Comparison of ENCODE assay signal across 8 mouse cellular contexts in genomic region chr11:100319492-100320171, GRCm38 (mm10). TPM values are rescaled to one million over a fixed set of nuclear protein-coding genes. Genes with fewer than 3 reads are reported as not detected.
A peak's percentile ranks its signal among the peaks of the same experiment; 100 is the strongest.
DNase-seq lines count a peak whose midpoint lies in the region; ATAC-seq and TF ChIP-seq lines count a peak whose summit lies in the region.

Eif1 (plus strand) TSS chr11:100319885.

- no peaks in the 10 kb centered on the region for H3K27me3 ChIP-seq in kidney, embryonic 14.5 days (ENCODE audit: control insufficient read depth, insufficient read depth, low read length)
- H3K27me3 ChIP-seq in limb, embryonic 15.5 days: no peaks in the 10 kb centered on the region

- no peak for TF ChIP-seq POLR2A in bone marrow macrophage, adult 2 months (IDR thresholded peaks at IDR 0.05; ENCODE audit: borderline replicate concordance, low read depth, low read length)
- peak; percentile 87 for TF ChIP-seq POLR2A in embryonic fibroblast, embryonic 13.5 days (IDR thresholded peaks at IDR 0.05; ENCODE audit: low read depth, low read length)

- no peaks in the 10 kb centered on the region for H3K9me3 ChIP-seq in kidney, embryonic 14.5 days (ENCODE audit: control insufficient read depth, low read length)
- H3K9me3 ChIP-seq in limb, embryonic 15.5 days: no peaks in the 10 kb centered on the region

- peak; percentile 100 for DNase-seq in A20 (ENCODE audit: low read depth, low spot score)
- DNase-seq in heart, adult 9 months (ENCODE audit: low spot score in 2 of 2): peak; percentile 99 to 100
- peak; percentile 100 for DNase-seq in monocyte, adult 2 months (ENCODE audit: low read depth in 1 of 2, low spot score in 2 of 2)
- peak; percentile 100 for DNase-seq in spleen, postnatal 36 days (ENCODE audit: low spot score in 2 of 2)

- no peak for TF ChIP-seq CTCF in bone marrow macrophage, adult 2 months (IDR thresholded peaks at IDR 0.05; ENCODE audit: low read depth, low read length)
- TF ChIP-seq CTCF in embryonic fibroblast, embryonic 13.5 days (IDR thresholded peaks at IDR 0.05; ENCODE audit: borderline replicate concordance, insufficient read depth, low read length): no peak

- H3K27ac ChIP-seq in bone marrow macrophage, adult 2 months (ENCODE audit: insufficient read depth, low read depth, low read length): peak within 1 kb of the TSS; percentile 88
- peak within 1 kb of the TSS; percentile 76 for H3K27ac ChIP-seq in embryonic fibroblast, embryonic 13.5 days (ENCODE audit: insufficient read depth, low read length)
- H3K27ac ChIP-seq in kidney, embryonic 14.5 days (ENCODE audit: low read depth, low read length): peak within 1 kb of the TSS; percentile 98
- peak within 1 kb of the TSS; percentile 100 for H3K27ac ChIP-seq in limb, embryonic 15.5 days

- H3K9ac ChIP-seq in kidney, embryonic 14.5 days (ENCODE audit: low read depth, low read length): peak within 1 kb of the TSS; percentile 97
- peak within 1 kb of the TSS; percentile 92 for H3K9ac ChIP-seq in limb, embryonic 15.5 days

- peaks cover 4% of the 10 kb centered on the region for H3K4me1 ChIP-seq in bone marrow macrophage, adult 2 months (ENCODE audit: control insufficient read depth, insufficient read depth, low read length)
- no peaks in the 10 kb centered on the region for H3K4me1 ChIP-seq in embryonic fibroblast, embryonic 13.5 days (ENCODE audit: control insufficient read depth, insufficient read depth, low read length)
- no peaks in the 10 kb centered on the region; the same call in 1 of the 2 replicates for H3K4me1 ChIP-seq in kidney, embryonic 14.5 days (ENCODE audit: control insufficient read depth, insufficient read depth, low read length)
- peaks cover 7% of the 10 kb centered on the region; the same call in 1 of the 2 replicates for H3K4me1 ChIP-seq in limb, embryonic 15.5 days

- under 1% methylated on average over 52 of the region's 58 CpGs for WGBS in kidney, embryonic 14.5 days
- under 1% methylated on average over 51 of the region's 58 CpGs for WGBS in limb, embryonic 15.5 days

- H3K36me3 ChIP-seq in kidney, embryonic 14.5 days (ENCODE audit: control insufficient read depth, insufficient read depth, low read length): peaks cover 18% of the 10 kb centered on the region
- peaks cover 19% of the 10 kb centered on the region for H3K36me3 ChIP-seq in limb, embryonic 15.5 days

- ATAC-seq in kidney, embryonic 14.5 days (ENCODE audit: low FRiP score, low TSS enrichment): peak; percentile 91
- peak; percentile 90 for ATAC-seq in limb, embryonic 15.5 days (ENCODE audit: insufficient number of reproducible peaks, low FRiP score, low TSS enrichment, low read depth)

- peak within 1 kb of the TSS; percentile 74 for H3K4me2 ChIP-seq in kidney, embryonic 14.5 days (replicated peaks; ENCODE audit: low read depth, low read length)
- H3K4me2 ChIP-seq in limb, embryonic 15.5 days: peak within 1 kb of the TSS; percentile 62

- peak within 1 kb of the TSS; percentile 64 for H3K4me3 ChIP-seq in bone marrow macrophage, adult 2 months (ENCODE audit: insufficient read depth, low read length)
- peak within 1 kb of the TSS; percentile 95 for H3K4me3 ChIP-seq in embryonic fibroblast, embryonic 13.5 days (ENCODE audit: insufficient read depth, low read length)
- peak within 1 kb of the TSS; percentile 84 for H3K4me3 ChIP-seq in kidney, embryonic 14.5 days (ENCODE audit: low read length)
- H3K4me3 ChIP-seq in limb, embryonic 15.5 days: peak within 1 kb of the TSS; percentile 72

RNA-seq across cellular contexts. Expression of gene Eif1, which starts in this region (rescaled TPM):
- 922 and 1,042 TPM in 2 replicates for polyA plus RNA-seq in bone marrow macrophage, adult 2 months (2012; ENCODE audit: insufficient read depth, insufficient read length, missing spikeins)
- 960 and 1,192 TPM in 2 replicates for polyA plus RNA-seq in embryonic fibroblast, embryonic 13.5 days (2011; ENCODE audit: insufficient read length, low read depth, missing spikeins)
- 1,744 and 1,749 TPM in 2 replicates for polyA plus RNA-seq in kidney, embryonic 14.5 days (2014; fragmentation: Nextera tagmentation; extraction: Ambion mirVana)
- polyA plus RNA-seq in limb, embryonic 15.5 days (2015; fragmentation: Nextera tagmentation; extraction: Ambion mirVana): 1,535 and 1,764 TPM in 2 replicates

Comparison
In these comparisons a context has a peak if more than half of its experiments do, and no peak if none do; other contexts are left out.
1. Peak in every context shown above with its lines: DNase-seq, ATAC-seq, H3K4me3 ChIP-seq and H3K27ac ChIP-seq.